In the genomic region with DNA sequence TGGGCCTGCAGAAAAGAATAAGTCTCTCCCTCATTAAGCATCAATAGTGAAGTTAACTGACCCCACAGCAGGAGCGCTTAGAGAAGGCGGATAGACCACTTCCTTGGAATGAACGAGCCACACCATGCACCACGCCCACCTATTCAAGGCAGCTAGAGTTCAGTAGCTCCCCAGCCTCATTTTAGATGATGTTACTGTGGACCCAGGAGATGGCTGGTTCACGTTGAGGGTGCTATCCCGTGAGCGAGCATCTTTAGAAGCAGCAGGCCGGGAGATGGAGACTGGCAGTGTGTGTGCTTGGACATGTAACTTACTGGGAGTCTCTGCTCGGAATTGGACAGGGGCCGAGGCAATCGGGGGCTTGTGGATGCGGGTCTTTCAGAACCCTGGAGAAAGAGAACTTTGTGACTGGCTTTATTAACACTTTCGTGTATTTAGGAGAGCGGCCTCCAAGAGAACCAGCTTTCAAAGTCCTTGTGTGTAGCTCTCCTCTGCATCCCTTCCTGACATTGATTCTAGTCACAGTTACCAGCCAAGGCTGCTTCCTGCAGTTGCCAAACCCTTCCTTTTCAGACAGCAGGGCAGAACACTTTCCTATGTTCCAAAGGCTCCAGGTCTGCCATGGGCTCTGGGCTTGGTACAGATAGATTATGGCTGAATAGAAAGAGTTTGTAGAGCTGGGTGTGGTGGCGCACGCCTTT, we compare ENCODE assay signal across 7 mouse cellular contexts. TPM values are rescaled to one million over a fixed set of nuclear protein-coding genes. Genes with fewer than 3 reads are reported as not detected.
DNase-seq lines count a peak whose midpoint lies in the region; ATAC-seq and TF ChIP-seq lines count a peak whose summit lies in the region.

No protein-coding gene starts in this region.

- no peak for ATAC-seq in heart, embryonic 14.5 days (ENCODE audit: insufficient number of reproducible peaks, insufficient read depth, low FRiP score, low read depth)
- ATAC-seq in liver, embryonic 15.5 days (ENCODE audit: insufficient read depth): no peak

- no peak for TF ChIP-seq CTCF in testis, adult 2 months (IDR thresholded peaks at IDR 0.05; ENCODE audit: control insufficient read depth, insufficient read depth, insufficient replicate concordance, low read depth, low read length)

- peak overlapping the region; percentile 81; the same call in 1 of the 2 replicates for H3K4me3 ChIP-seq in testis, adult 2 months (ENCODE audit: control insufficient read depth, low read depth, low read length)
- peak overlapping the region; percentile 71 to 89 for H3K4me3 ChIP-seq in heart, embryonic 14.5 days (ENCODE audit: control insufficient read depth in 1 of 2, insufficient read depth in 1 of 2, low read depth in 1 of 2, low read length in 2 of 2)
- peak overlapping the region; percentile 56 for H3K4me3 ChIP-seq in liver, embryonic 15.5 days (replicated peaks)

- peak overlapping the region; percentile 87 for H3K4me2 ChIP-seq in heart, embryonic 14.5 days (ENCODE audit: low read length)
- H3K4me2 ChIP-seq in liver, embryonic 15.5 days: peak overlapping the region; percentile 75; the same call in 1 of the 2 replicates

- peak overlapping the region; percentile 95 for H3K9ac ChIP-seq in heart, embryonic 14.5 days (ENCODE audit: low read length)
- H3K9ac ChIP-seq in liver, embryonic 15.5 days: no peak overlapping the region

- 58% methylated on average over 16 of the region's 16 CpGs for WGBS in heart, embryonic 14.5 days
- WGBS in liver, embryonic 15.5 days (ENCODE audit: insufficient replicate concordance): 48% methylated on average over 16 of the region's 16 CpGs

- no peaks in the 10 kb centered on the region for H3K9me3 ChIP-seq in heart, embryonic 14.5 days (ENCODE audit: control insufficient read depth, low read length)
- H3K9me3 ChIP-seq in liver, embryonic 15.5 days (replicated peaks): no peaks in the 10 kb centered on the region

- DNase-seq in testis, postnatal 10 days (ENCODE audit: low spot score): no peak
- no peak for DNase-seq in adrenal gland, postnatal 36 days
- no peak for DNase-seq in right cerebral cortex, postnatal 14 days
- DNase-seq in layer of hippocampus, postnatal 25 days (ENCODE audit: extremely low spot score in 1 of 2, low spot score in 1 of 2): no peak

- no peak overlapping the region for H3K27ac ChIP-seq in testis, adult 2 months (ENCODE audit: control insufficient read depth, insufficient read depth, low read depth, low read length)
- H3K27ac ChIP-seq in heart, embryonic 14.5 days (replicated peaks in 1 of 2; ENCODE audit: control insufficient read depth in 1 of 2, insufficient read depth in 1 of 2, low read depth in 2 of 2, low read length in 2 of 2): peak overlapping the region in 1 of 2 experiments; percentile 63; a peak in 1 of 4 replicates
- no peak overlapping the region for H3K27ac ChIP-seq in liver, embryonic 15.5 days (replicated peaks)

- peaks cover 11% of the 10 kb centered on the region for H3K4me1 ChIP-seq in testis, adult 2 months (ENCODE audit: control insufficient read depth, insufficient read depth, low read length)
- H3K4me1 ChIP-seq in heart, embryonic 14.5 days (ENCODE audit: control insufficient read depth in 2 of 2, insufficient read depth in 2 of 2, low read length in 2 of 2): peaks cover 28 to 48% of the 10 kb centered on the region in 2 experiments
- 0 out of 2 replicates have a peak, but pooled peaks cover 3% of the 10 kb centered on the region for H3K4me1 ChIP-seq in liver, embryonic 15.5 days (replicated peaks)

- no peaks in the 10 kb centered on the region for H3K36me3 ChIP-seq in testis, adult 2 months (ENCODE audit: control insufficient read depth, insufficient read depth, low read length)
- no peaks in the 10 kb centered on the region for H3K36me3 ChIP-seq in heart, embryonic 14.5 days (ENCODE audit: control insufficient read depth, insufficient read depth, low read length)
- H3K36me3 ChIP-seq in liver, embryonic 15.5 days (replicated peaks): no peaks in the 10 kb centered on the region

- no peak for TF ChIP-seq POLR2A in testis, adult 2 months (IDR thresholded peaks at IDR 0.05; ENCODE audit: control insufficient read depth, low read depth, low read length)

- 0 out of 2 replicates have a peak, but pooled peaks cover 2% of the 10 kb centered on the region for H3K27me3 ChIP-seq in testis, adult 2 months (ENCODE audit: control insufficient read depth, insufficient read depth, low read length)
- 0 out of 2 replicates have a peak, but pooled peaks cover 2% of the 10 kb centered on the region for H3K27me3 ChIP-seq in heart, embryonic 14.5 days (ENCODE audit: control insufficient read depth, insufficient read depth, low read length)
- H3K27me3 ChIP-seq in liver, embryonic 15.5 days: peaks cover 73% of the 10 kb centered on the region

RNA-seq across cellular contexts. Expression of a gene that starts 1.4 kb away (rescaled TPM):
- polyA plus RNA-seq in testis, adult 2 months (2012; rRNA removed): 6.0 and 6.2 TPM in 2 replicates
- polyA plus RNA-seq in heart, embryonic 14.5 days (2014; fragmentation: Nextera tagmentation; extraction: Ambion mirVana): 15.2 and 16.1 TPM in 2 replicates
- polyA plus RNA-seq in liver, embryonic 15.5 days (2015; fragmentation: Nextera tagmentation; extraction: Ambion mirVana): 3.4 and 5.0 TPM in 2 replicates
- 10 to 100 TPM; 56.9 to 81.3 TPM for total RNA-seq in adrenal gland, postnatal 36 days (2021)
- total RNA-seq in layer of hippocampus, postnatal 25 days (2021): 1 to 10 TPM; 4.9 to 5.6 TPM
